8 mouse cellular contexts compared by ENCODE assay signal in the genomic region with DNA sequence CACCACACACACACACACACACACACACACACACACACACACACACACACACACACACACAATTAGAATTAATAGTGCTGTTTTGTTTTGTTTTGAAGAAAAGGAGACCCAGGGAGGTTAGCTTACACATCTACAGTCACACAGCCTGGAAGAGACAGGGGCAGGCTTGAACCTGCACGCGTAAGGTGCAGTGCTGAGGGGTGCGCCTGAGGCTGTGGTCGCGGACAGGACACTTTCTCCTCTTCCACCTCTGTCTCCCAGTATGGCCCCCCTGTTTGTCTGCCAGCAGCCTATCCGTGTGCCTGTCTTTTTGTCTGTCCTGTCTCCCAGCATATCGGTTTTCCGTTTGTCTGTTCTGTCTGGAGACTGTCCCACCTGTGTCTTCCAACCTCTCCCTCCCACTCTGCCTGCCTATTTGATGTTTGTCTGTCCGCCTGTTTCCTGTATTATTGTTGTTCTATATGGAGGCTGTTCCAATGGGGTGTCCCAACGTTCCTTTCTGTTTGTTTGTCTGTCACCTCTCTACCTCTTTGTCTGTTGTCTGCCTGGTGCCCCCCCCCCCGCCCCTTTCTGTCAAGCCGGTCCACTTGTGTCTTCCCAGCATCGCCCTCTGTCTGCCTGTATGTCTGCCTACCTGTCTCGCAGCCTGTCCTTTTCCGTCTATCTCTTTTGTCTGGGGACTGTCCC. TPM values are rescaled to one million over a fixed set of nuclear protein-coding genes. Genes with fewer than 3 reads are reported as not detected.
DNase-seq lines count a peak whose midpoint lies in the region; ATAC-seq lines count a peak whose summit lies in the region.

No protein-coding gene starts in this region.

- peaks cover 45% of the 10 kb centered on the region for H3K4me1 ChIP-seq in kidney, embryonic 15.5 days
- peaks cover 7% of the 10 kb centered on the region; the same call in 1 of the 2 replicates for H3K4me1 ChIP-seq in brown adipose tissue, adult 24 weeks (ENCODE audit: control insufficient read depth, insufficient read depth, insufficient read length, low read length)
- H3K4me1 ChIP-seq in hindbrain, embryonic 14.5 days (replicated peaks; ENCODE audit: control insufficient read depth, insufficient read depth, low read length) = peaks cover 32% of the 10 kb centered on the region
- peaks cover 31% of the 10 kb centered on the region for H3K4me1 ChIP-seq in midbrain, embryonic 16.5 days (ENCODE audit: control insufficient read depth, insufficient read depth, low read length)

- ATAC-seq in kidney, embryonic 15.5 days (replicated peaks; ENCODE audit: low FRiP score) = peak; percentile 1; the same call in 1 of the 2 replicates
- peak; percentile 19; the same call in 1 of the 2 replicates for ATAC-seq in hindbrain, embryonic 14.5 days (ENCODE audit: low FRiP score)
- ATAC-seq in midbrain, embryonic 16.5 days = peak; percentile 27

- H3K4me2 ChIP-seq in kidney, embryonic 15.5 days = peak overlapping the region; percentile 83
- peak overlapping the region; percentile 75 for H3K4me2 ChIP-seq in hindbrain, embryonic 14.5 days (replicated peaks)
- peak overlapping the region; percentile 90 for H3K4me2 ChIP-seq in midbrain, embryonic 16.5 days (ENCODE audit: low read length)

- peak overlapping the region; percentile 93 for H3K9ac ChIP-seq in kidney, embryonic 15.5 days
- H3K9ac ChIP-seq in hindbrain, embryonic 14.5 days = peak overlapping the region; percentile 91
- H3K9ac ChIP-seq in midbrain, embryonic 16.5 days (ENCODE audit: low read depth, low read length) = peak overlapping the region; percentile 98

- 27% methylated on average over 15 of the region's 15 CpGs for WGBS in kidney, embryonic 15.5 days
- 25% methylated on average over 15 of the region's 15 CpGs for WGBS in hindbrain, embryonic 14.5 days
- WGBS in midbrain, embryonic 16.5 days = 25% methylated on average over 15 of the region's 15 CpGs

- H3K4me3 ChIP-seq in kidney, embryonic 15.5 days (replicated peaks) = peak overlapping the region; percentile 95
- H3K4me3 ChIP-seq in brown adipose tissue, adult 24 weeks (ENCODE audit: insufficient read depth, low read depth, low read length) = peak overlapping the region; percentile 80
- H3K4me3 ChIP-seq in hindbrain, embryonic 14.5 days (replicated peaks; ENCODE audit: low read length) = peak overlapping the region; percentile 86
- peak overlapping the region; percentile 95 for H3K4me3 ChIP-seq in midbrain, embryonic 16.5 days (ENCODE audit: low read depth, low read length)

- H3K36me3 ChIP-seq in kidney, embryonic 15.5 days = 0 out of 2 replicates have a peak, but pooled peaks cover 2% of the 10 kb centered on the region
- no peaks in the 10 kb centered on the region; the same call in 1 of the 2 replicates for H3K36me3 ChIP-seq in hindbrain, embryonic 14.5 days (replicated peaks; ENCODE audit: control insufficient read depth, insufficient read depth)
- no peaks in the 10 kb centered on the region for H3K36me3 ChIP-seq in midbrain, embryonic 16.5 days (ENCODE audit: control insufficient read depth, insufficient read depth, low read length)

- H3K9me3 ChIP-seq in kidney, embryonic 15.5 days (replicated peaks) = no peaks in the 10 kb centered on the region
- H3K9me3 ChIP-seq in hindbrain, embryonic 14.5 days (ENCODE audit: control insufficient read depth, low read length) = no peaks in the 10 kb centered on the region
- no peaks in the 10 kb centered on the region for H3K9me3 ChIP-seq in midbrain, embryonic 16.5 days (replicated peaks; ENCODE audit: control insufficient read depth, low read length, poor library complexity, severe bottlenecking)

- DNase-seq in kidney, postnatal 25 days = no peak
- DNase-seq in hindbrain, embryonic 14.5 days (ENCODE audit: low spot score) = peak; percentile 44
- no peak for DNase-seq in gastrocnemius, adult 8-10 months (ENCODE audit: low spot score in 2 of 2)
- DNase-seq in right cerebral cortex, adult 18-20 months = no peak
- DNase-seq in spleen, postnatal 36 days (ENCODE audit: low spot score in 2 of 2) = no peak

- no peak overlapping the region for H3K27ac ChIP-seq in kidney, embryonic 15.5 days
- no peak overlapping the region for H3K27ac ChIP-seq in brown adipose tissue, adult 24 weeks (replicated peaks; ENCODE audit: low read depth, low read length)
- peak overlapping the region; percentile 88 for H3K27ac ChIP-seq in hindbrain, embryonic 14.5 days
- peak overlapping the region; percentile 84 for H3K27ac ChIP-seq in midbrain, embryonic 16.5 days (ENCODE audit: low read length)

- no peaks in the 10 kb centered on the region for H3K27me3 ChIP-seq in kidney, embryonic 15.5 days
- no peaks in the 10 kb centered on the region for H3K27me3 ChIP-seq in hindbrain, embryonic 14.5 days (ENCODE audit: control insufficient read depth, insufficient read depth, low read length)
- no peaks in the 10 kb centered on the region for H3K27me3 ChIP-seq in midbrain, embryonic 16.5 days (ENCODE audit: control insufficient read depth, insufficient read depth, low read depth, low read length)

RNA-seq across cellular contexts. Expression of a gene that starts 0.5 kb away (rescaled TPM):
- polyA plus RNA-seq in kidney, embryonic 15.5 days (2015; fragmentation: Nextera tagmentation; extraction: Ambion mirVana) = 40.5 and 45.3 TPM in 2 replicates
- 6.7 and 6.8 TPM in 2 replicates for polyA plus RNA-seq in brown adipose tissue, adult 24 weeks (2012; ENCODE audit: insufficient read depth, insufficient read length, missing spikeins)
- 176 and 178 TPM in 2 replicates for polyA plus RNA-seq in hindbrain, embryonic 14.5 days (2014; fragmentation: Nextera tagmentation; extraction: Ambion mirVana)
- 174 and 190 TPM in 2 replicates for polyA plus RNA-seq in midbrain, embryonic 16.5 days (2015; fragmentation: Nextera tagmentation; extraction: Ambion mirVana)
- 10 to 100 TPM; 17.2 to 22.5 (median 18.4) TPM for total RNA-seq in gastrocnemius, adult 8-10 months (2022)

RNA-seq across cellular contexts. Expression of a gene that starts 24.1 kb away (rescaled TPM):
- polyA plus RNA-seq in kidney, embryonic 15.5 days (2015; fragmentation: Nextera tagmentation; extraction: Ambion mirVana) = 340 and 433 TPM in 2 replicates
- polyA plus RNA-seq in brown adipose tissue, adult 24 weeks (2012; ENCODE audit: insufficient read depth, insufficient read length, missing spikeins) = 1.4 and 3.0 TPM in 2 replicates
- 164 and 190 TPM in 2 replicates for polyA plus RNA-seq in hindbrain, embryonic 14.5 days (2014; fragmentation: Nextera tagmentation; extraction: Ambion mirVana)
- polyA plus RNA-seq in midbrain, embryonic 16.5 days (2015; fragmentation: Nextera tagmentation; extraction: Ambion mirVana) = 121 and 141 TPM in 2 replicates
- total RNA-seq in gastrocnemius, adult 8-10 months (2022) = 1 to 10 TPM in 2 of 4 experiments, under 1 TPM in 2; 0.48 to 2.2 (median 1.3) TPM

RNA-seq across cellular contexts. Expression of a gene that starts 25.2 kb away (rescaled TPM):
- polyA plus RNA-seq in kidney, embryonic 15.5 days (2015; fragmentation: Nextera tagmentation; extraction: Ambion mirVana) = 448 and 457 TPM in 2 replicates
- 2,044 and 2,390 TPM in 2 replicates for polyA plus RNA-seq in brown adipose tissue, adult 24 weeks (2012; ENCODE audit: insufficient read depth, insufficient read length, missing spikeins)
- 482 and 502 TPM in 2 replicates for polyA plus RNA-seq in hindbrain, embryonic 14.5 days (2014; fragmentation: Nextera tagmentation; extraction: Ambion mirVana)
- polyA plus RNA-seq in midbrain, embryonic 16.5 days (2015; fragmentation: Nextera tagmentation; extraction: Ambion mirVana) = 446 and 455 TPM in 2 replicates
- total RNA-seq in gastrocnemius, adult 8-10 months (2022) = 100 to 1,000 TPM; 520 to 588 (median 538) TPM

Comparison
In these comparisons a context has a peak if more than half of its experiments do, and no peak if none do; other contexts are left out.
1. H3K27ac ChIP-seq: peak in hindbrain, embryonic 14.5 days (single experiment) and midbrain, embryonic 16.5 days (single experiment); none in kidney, embryonic 15.5 days (single experiment) and brown adipose tissue, adult 24 weeks (single experiment).
2. RNA of a gene that starts 24.1 kb away (polyA plus RNA-seq): 340 to 433 TPM in kidney, embryonic 15.5 days, 164 to 190 TPM in hindbrain, embryonic 14.5 days and 121 to 141 TPM in midbrain, embryonic 16.5 days; 1.4 to 3.0 TPM in brown adipose tissue, adult 24 weeks; every median in the first group is over 10 times any median in the second.
3. Peak in every context shown above with its lines, with median percentiles within 50 percentile points of each other: ATAC-seq, H3K4me2 ChIP-seq, H3K4me3 ChIP-seq and H3K9ac ChIP-seq.